Mouse (Mus musculus) forelimb bud, embryonic 11.5 days (tissue): ENCODE results near the gene Timm22.
A peak's percentile ranks its signal among the peaks of the same experiment; 100 is the strongest.

Experiments
- DNase-seq: peaks from one replicate; pipeline ENCODE4 v3.0.0-alpha.2; 2012; ENCODE audit warnings: low read depth, low spot score

Gene Timm22

GRCm38 (mm10) chr11:76406702-76407583 is at the start of gene Timm22:
TSS of gene Timm22 (plus strand) at chr11:76406952.
- DNase-seq = peak; percentile 99

- DNase-seq = no peak
Measured at GRCm38 (mm10) chr11:76357464-76357863, 49.3 kb upstream of the Timm22 start.

- peak; percentile 70 for DNase-seq
Measured at GRCm38 (mm10) chr11:76358628-76359320, 48.0 kb upstream of the Timm22 start.

GRCm38 (mm10) chr11:76360255-76360654 is 46.5 kb upstream of the Timm22 start:
- no peak for DNase-seq

- no peak for DNase-seq
Measured at GRCm38 (mm10) chr11:76361422-76361821, 45.3 kb upstream of the Timm22 start.

- DNase-seq = no peak
Measured at GRCm38 (mm10) chr11:76363178-76363577, 43.6 kb upstream of the Timm22 start.

- no peak for DNase-seq
Measured at GRCm38 (mm10) chr11:76363636-76364035, 43.1 kb upstream of the Timm22 start.

- DNase-seq = no peak
Measured at GRCm38 (mm10) chr11:76364038-76364437, 42.7 kb upstream of the Timm22 start.

- DNase-seq = no peak
Measured at GRCm38 (mm10) chr11:76366720-76367119, 40.0 kb upstream of the Timm22 start.

- no peak for DNase-seq
Measured at GRCm38 (mm10) chr11:76370491-76370890, 36.3 kb upstream of the Timm22 start.

- no peak for DNase-seq
Measured at GRCm38 (mm10) chr11:76372120-76372519, 34.6 kb upstream of the Timm22 start.

GRCm38 (mm10) chr11:76372534-76372933 is 34.2 kb upstream of the Timm22 start:
- DNase-seq = no peak

GRCm38 (mm10) chr11:76374491-76375185 is 32.1 kb upstream of the Timm22 start:
- DNase-seq = peak; percentile 85

- DNase-seq = no peak
Measured at GRCm38 (mm10) chr11:76376425-76376824, 30.3 kb upstream of the Timm22 start.

GRCm38 (mm10) chr11:76379921-76380544 is 26.7 kb upstream of the Timm22 start:
- DNase-seq = peak; percentile 44

- DNase-seq = no peak
Measured at GRCm38 (mm10) chr11:76381201-76381885, 25.4 kb upstream of the Timm22 start.

GRCm38 (mm10) chr11:76382711-76383324 is 23.9 kb upstream of the Timm22 start:
- no peak for DNase-seq

GRCm38 (mm10) chr11:76384307-76384706 is 22.4 kb upstream of the Timm22 start:
- no peak for DNase-seq

GRCm38 (mm10) chr11:76385017-76385416 is 21.7 kb upstream of the Timm22 start:
- peak; percentile 64 for DNase-seq

GRCm38 (mm10) chr11:76385746-76386145 is 21.0 kb upstream of the Timm22 start:
- DNase-seq = no peak

- DNase-seq = no peak
Measured at GRCm38 (mm10) chr11:76387097-76387496, 19.7 kb upstream of the Timm22 start.
